Mouse (Mus musculus) mouse trophoblast stem cell (cell line): ENCODE data around the gene Map3k5.

Experiments used
- in situ Hi-C, 2 experiments: fragments of 300-500 bp; cut with MseI, MboI; formaldehyde crosslinking; loops; 2 replicates in 1 of 2; 3 replicates in 1 of 2; pipeline ENCODE4 v1.15.1; 2025

Map3k5 gene

DNA sequence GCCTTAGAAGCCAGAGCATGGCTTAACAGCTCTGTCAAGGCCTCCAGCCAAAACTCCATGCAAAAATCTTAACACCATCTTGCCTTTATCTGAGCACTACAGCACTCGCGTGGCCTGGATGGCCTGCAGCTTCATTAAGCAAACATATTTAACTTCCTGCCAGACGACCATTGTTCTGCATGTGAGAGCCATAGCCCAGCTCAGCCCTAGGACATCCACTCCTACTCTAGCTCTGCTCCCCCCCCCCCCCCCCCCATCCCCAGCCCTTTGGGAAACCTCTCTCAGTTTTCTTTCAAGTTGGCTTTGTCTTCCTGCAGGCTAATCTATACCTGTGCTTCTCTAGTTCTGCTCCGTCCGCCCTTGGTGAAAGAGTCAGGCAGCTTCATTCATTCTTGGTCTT, 67.7 kb downstream of the Map3k5 start:
- in situ Hi-C loops = no loop called here

DNA sequence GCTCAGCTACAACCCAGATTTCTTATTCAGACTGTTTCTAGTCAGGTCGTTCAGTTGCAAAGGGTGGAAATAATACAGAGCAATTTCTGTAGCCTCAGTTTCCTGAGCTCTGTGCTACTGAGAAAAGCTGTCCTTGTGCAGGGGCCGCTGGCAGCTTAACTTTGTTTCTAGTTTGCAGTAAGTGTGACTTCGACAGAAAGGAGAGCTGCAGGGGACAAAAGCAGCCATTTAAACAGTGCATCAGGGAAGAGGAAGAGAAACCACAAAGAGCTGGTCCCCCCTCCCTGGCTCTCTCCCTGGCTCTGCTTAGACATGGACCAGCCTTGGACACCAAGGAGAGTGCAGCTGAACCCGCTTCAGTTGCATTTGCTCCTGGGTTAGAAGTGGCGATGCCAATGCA, 68.7 kb downstream of the Map3k5 start:
- in situ Hi-C loops = no loop called here

DNA sequence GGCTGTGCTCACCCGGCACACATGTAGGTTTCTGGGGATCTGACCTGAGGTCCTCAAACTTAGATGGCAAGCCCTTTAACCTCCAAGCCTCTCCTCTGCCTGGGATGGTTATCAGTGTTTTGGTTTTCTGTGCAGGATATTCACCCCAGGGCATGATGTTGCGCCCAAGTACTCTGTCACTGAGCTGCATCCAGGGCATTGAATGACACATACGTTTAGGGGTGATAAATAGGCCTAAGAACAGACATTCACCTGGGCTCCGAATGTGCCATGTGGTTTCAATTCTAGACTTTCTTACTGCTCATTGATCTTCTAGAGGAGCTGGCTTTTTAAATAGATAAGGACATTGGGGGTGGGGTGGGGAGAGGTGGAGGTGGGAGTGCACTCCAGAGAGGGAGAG, 70.5 kb downstream of the Map3k5 start:
- in situ Hi-C loops = no loop called here

DNA sequence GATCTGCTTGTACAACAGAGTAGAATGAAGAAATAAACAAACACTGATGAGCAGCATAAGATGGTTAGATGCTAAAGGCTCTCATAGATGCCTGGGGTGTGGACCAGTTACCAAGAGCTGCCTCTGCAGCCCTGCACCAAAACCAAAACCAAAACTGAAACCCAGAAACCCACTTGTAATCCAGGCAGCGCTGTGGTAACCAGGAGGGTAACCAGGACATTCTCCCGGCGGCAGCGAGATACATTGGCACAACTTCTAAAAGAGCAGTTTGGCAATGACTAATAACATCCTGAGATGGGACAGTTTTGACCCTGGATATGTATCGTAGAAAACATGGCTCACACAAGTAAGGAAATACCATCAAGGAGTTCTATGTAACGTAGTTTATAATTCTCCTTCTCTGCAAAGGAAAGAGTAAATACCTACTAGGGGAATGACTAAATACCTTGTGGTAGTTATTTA, 71.2 kb downstream of the Map3k5 start:
- in situ Hi-C loops = no loop called here

DNA sequence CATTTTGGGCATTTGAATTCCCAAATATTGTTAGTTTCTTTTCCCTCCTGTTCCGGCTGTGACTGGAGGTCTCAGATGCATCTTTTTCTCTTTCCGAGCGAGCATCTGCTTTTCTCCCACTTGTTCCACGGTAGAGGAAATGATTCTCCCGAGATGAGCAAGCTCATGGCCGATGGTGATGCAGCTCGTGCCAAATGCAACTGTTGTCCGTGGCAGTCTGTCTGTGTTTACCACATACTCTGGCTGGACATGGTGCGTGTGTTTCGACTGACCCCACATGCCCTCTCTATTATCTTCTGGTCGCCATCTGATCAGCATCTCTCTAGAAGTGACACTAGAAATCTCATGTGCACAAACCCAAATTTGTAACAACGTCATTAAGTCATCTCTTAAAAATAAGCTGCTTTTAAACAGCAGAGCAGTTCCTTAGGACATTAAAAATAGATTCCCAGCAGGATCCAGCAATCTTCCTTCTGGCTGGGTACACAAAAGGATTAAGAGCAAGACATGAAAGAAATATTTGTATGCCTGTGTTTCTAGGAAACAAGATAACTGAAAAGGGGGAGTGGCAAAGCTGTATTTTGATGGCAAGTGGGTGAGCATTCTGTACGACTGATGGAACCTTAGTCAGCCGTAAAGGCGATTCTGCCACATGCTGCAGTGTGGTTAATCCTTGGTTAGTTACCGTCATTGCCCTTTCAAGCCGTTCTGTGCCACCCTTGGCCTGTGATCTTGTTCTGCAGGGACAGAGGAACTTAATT, 72.2 kb downstream of the Map3k5 start:
- in situ Hi-C loops = no loop called here

DNA sequence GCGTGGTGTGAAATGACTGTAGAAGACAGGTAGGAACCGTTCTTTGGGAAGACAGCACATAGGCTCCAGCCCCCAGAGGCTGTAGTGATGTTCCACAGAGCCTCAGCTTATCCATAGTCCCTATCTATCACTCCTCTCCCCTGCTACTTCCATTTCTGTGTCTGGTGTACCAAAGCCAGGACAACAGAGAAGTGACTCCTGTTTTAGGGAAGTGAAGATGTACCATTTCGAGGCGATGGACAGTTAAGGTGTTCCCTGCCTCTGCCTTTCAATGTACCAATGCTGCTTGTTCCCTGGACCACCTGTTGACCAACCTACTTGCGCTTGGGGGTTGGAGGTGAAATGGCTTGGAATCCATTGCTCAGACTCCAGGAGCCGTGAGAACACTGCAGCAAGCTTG, 75.0 kb downstream of the Map3k5 start:
- in situ Hi-C loops = no loop called here

DNA sequence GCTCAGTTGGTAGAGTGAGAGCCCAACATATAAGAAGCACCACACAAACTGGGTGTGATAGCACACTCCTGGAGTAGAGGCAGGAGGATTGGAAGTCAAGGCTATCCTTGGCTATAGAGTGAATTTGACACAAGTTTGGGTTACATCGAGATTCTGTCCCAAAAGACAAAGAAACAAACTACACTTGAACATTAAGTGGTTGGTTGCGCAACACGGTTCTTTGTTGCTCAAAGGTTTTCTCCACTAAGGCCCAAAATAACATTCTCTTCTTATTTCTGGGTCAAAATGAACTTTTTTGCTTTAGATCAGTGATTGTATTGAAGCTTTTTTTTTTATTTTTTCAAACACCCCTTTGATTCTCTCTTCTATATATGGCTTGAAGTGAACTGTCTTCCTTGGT, 75.7 kb downstream of the Map3k5 start:
- in situ Hi-C loops = no loop called here

DNA sequence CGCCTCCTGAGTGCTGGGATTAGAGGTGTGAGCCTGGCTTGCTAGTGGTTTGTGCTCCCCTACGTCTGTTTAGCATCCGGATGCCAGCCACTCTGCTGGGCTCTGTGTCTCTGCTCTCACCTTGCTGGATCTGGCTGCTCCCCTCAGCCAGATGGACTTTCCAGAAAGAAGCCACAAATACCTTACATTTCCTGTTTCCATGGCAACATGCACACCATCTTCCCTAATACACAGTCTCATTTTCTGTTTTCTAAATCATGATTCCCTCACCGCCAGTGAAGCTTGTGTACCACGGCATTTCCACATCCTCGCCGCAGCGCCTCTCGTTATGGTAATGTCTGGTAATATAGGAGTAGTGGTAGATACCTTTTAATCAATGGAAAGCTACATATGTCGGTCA, 84.1 kb downstream of the Map3k5 start:
- in situ Hi-C loops = no loop called here

DNA sequence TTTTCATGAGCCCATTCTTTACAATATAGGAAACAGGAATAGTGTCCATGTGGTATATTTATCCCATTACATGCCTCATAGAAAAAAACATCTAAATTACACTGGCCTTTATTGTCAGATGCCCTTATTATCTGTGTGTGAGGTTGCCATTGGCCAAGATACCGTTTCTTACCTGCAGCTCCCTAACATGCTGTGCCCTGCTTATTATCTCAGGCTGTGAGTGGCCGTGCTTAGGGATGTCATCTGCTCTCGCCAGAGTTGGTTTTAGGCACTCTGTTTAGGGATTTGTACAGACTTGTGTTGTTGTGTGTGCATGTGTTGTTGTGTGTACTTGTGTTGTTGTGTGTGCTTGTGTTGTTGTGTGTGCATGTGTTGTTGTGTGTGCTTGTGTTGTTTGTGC, 84.5 kb downstream of the Map3k5 start:
- in situ Hi-C loops = no loop called here

DNA sequence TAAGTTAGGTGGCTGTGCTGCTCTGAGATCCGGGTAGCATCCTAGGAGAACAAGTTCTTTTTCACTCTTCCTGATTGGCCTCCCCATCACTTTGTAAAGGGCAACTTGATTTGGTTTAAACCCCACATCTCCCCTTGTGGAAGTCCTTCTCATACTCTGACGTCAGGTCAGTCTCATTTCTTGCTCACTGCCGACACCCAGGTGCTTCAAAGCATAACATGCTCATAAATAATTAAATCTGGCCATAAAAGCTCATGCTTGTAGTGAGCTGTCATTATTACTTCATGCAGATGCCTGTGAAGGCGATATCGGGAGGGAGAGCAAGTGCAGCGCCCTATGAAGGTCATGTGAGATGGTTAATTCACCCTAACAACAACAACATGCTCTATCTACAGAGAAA, 87.0 kb downstream of the Map3k5 start:
- in situ Hi-C loops = no loop called here

DNA sequence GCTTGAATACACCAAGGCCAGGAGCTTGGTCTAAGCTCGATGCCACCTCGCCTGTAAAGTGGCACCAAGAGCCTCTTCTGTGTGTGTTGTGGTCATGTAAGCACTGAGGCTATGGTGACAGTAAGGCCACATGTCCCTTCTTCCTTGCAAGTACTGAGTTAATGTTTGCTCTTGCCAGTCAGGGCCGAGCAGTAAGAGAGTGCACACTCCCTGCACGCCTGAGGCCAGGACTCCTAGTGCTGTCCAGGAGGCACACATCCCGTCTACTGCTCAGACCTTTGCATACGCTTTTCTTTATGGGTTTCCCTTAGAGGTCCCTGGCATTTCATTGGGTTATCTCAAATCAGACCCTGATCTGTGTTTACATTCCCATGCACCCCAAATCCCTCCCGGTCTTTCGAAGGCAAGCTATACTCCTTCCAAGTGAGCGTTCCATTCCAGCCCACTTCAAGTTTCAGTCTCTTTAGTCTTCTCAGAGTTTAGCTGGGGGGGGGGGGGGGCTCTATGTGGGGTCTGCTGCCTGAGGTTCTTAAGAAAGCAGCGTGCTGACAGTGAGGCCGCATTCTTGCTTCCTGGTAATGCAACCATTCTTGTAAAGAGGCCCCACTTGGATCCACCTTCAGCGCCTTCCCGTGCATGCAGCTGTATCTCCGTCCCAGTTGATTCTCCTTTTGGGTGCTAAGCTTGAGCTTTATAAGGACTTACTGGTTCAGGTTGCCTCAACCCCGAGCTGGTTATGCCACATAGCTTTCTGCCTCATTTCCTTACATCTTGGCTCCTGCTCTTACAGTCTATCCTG, 87.6 kb downstream of the Map3k5 start:
- in situ Hi-C loops = no loop called here

DNA sequence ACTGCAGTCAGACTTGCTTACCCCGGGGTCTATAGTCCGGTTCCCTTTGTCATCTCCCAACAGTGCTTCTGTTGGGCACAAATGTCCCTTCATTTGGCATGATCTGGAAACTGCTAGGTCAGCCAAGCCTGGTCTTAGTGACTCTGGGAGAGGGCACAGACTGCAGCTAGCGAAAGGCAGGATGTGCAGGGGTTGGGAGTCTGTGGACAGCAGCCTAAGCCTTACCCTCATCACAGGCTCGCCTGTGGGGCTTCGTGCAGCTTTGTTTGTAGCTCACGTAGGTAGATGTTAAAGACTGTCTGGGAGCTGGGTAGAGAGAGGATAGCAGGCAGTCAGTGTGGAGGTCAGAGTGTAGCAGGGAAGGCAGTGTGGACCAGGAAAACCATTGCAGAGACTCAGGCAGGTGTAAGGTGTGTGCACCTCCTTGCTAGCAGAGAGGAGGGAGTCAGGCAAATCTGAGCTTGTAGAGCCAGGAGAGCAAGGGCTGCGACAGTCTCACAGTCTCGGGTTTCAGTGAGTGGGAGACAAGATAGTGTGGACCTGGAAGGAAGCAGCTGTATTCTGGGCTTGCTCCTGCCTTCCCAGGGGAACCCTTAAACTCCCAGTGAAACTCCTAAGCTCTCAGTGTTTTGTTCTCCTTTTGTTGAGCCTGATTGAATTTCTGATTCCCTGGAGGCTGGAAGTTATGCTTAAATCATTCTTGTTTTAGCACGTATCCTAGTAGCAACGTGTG, 88.5 kb downstream of the Map3k5 start:
- in situ Hi-C loops = no loop called here

DNA sequence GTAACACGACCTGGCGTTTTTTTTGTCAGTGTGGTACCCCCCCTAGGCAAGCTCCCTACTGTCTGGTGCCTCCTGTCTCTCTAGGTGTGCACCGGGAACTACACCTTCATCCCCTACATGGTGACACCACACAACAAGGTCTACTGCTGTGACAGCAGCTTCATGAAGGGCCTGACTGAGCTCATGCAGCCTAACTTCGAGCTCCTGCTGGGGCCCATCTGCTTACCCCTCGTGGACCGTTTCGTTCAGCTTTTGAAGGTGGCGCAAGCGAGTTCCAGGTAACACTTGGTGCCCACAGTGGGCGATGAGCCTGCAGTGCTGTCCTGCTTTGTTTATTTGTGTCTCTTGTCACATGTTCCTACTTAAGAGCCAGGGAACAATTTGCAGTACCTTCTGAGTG, 89.3 kb downstream of the Map3k5 start:
- in situ Hi-C loops = no loop called here

DNA sequence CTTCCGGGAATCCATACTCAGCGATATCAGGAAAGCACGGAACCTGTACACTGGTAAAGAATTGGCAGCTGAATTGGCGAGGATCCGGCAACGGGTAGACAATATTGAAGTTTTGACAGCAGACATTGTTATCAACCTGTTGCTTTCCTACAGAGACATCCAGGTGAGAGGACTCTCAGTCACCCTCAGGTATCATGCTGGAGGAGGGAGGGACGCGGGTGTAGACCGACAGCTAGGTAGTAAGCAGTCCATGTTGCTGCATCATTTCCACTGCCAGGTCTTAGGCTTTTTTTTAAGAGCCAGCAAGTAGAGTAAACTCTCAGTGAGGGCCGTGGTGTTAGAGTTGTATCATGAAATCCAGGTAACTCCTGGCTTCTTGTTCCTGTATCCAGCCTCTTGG, 90.6 kb downstream of the Map3k5 start:
- in situ Hi-C loops = no loop called here

DNA sequence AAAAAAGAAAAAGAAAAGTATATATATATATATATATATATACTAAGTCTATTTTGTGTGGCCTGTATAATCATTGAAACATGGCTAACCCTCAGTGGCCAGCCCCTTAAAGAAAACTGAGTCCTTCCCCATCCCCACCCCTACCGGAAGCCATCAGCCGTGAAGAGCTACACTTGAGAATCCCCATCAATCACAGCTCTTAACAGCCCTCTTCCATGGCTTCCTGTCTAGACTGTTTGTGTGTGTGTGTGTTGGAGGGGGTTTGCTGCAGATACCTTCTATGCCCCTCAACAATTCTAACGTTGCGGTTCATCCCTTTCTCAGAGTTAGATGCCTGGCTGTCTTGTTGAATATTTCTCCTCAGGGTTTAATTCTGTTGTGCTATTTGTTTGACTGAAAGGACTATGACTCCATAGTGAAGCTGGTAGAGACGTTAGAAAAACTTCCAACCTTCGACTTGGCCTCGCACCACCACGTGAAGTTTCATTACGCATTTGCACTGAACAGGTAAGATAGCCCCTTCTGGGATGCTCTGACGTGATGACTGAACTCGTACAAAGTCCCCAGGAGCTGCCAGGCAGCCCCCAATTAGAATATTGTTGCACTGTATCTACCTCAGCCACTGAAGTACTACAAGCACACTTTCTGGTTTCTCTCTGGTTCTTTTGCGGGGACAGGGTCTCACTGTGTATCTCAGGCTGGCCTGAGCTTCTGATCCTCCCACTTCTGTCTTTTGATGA, 91.7 kb downstream of the Map3k5 start:
- in situ Hi-C loops = no loop called here

DNA sequence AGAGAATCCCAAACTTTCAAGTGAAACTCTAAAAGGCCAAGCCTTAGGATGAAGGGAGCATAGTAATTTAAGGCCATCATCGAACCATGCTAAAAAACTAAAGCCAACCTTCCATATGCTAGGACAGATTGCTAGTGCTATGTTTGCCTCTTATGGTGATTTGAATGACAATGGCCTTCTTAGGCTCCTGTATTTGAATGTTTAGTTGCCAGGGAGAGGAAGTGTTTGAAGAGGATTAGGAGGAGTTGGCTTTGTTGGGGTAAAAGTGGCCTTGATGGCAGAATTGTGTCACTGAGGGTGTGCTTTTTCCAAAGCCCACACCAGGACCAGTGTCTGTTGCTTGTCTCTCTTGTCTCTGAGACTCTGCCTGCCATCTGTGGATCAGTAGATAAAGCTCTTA, 96.4 kb downstream of the Map3k5 start:
- in situ Hi-C loops = no loop called here

DNA sequence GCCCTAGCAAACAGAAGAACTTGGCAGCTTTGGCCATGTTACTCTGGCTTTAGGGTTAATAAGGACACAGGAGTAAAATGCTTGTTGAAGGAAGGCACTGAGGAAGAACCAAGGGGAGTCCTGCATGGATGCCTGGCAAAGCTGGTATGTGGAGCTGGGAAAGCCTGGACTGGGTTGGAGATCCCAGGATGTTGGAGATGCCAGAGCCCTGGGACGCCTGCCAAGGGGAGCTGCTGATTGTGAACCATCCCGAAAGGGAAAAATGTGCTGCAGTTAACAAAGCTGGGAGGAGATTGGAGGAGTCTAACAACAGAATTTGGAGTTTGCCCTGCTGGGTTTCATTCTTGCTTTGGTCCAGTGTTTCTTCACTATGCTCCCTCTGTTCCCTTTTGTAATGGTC, 97.7 kb downstream of the Map3k5 start:
- in situ Hi-C loops = no loop called here

DNA sequence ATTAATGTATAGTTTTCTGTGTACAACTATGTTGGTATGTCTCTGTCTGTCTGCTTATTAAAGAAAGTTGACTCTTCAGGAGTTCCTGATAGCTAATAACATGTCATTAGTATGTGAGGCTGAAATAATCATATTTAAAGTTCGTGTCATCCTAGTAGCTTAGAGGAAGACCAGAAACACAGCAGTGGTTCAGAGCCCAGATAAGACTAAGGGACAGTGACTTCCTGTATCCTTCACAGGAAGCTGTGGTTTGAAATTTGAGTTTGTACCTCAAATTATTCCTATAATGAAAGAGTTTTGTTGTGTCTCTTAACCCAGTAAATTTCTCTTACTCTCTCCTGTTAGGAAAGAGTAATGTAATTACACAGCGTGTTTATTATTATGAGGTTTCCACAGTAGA, 102.1 kb downstream of the Map3k5 start:
- in situ Hi-C loops = no loop called here

DNA sequence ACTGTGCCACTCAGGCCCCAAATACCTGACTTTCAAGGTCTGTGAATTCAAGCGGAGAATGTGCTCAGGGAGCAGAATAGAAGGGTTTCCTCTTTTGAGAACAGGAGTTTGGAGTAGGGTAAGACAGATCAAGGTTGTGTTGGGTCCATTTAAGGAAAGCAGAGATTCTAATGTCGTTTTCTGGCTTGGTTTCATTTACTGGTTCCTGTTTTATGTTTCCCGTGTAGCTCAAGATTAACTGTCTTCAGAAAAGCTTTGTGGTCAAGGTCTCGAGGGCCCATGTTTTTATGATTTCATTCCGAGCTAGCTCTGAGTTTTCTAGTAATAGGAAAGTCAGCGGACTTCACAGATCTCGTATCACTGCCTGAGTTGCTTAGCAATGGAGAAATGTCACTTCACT, 102.6 kb downstream of the Map3k5 start:
- in situ Hi-C loops = no loop called here

DNA sequence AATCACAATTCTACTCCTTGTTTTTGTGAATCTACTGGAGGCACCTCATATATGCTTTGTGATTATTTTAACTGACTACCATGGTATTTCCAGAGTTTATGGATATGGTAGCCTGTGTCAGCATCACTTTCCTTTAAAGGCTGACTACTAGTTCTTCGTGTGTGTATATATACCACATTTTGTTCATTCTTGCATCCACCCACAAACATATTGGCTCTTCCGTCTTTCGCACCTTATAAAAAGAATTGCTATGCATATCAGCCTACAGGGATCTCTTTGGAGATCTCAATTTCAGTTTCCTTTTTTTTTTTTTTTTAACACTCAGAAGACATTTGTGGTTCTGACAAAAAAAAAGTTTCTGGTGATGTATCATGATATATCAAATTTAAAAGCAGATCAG, 105.3 kb downstream of the Map3k5 start:
- in situ Hi-C loops = no loop called here

DNA sequence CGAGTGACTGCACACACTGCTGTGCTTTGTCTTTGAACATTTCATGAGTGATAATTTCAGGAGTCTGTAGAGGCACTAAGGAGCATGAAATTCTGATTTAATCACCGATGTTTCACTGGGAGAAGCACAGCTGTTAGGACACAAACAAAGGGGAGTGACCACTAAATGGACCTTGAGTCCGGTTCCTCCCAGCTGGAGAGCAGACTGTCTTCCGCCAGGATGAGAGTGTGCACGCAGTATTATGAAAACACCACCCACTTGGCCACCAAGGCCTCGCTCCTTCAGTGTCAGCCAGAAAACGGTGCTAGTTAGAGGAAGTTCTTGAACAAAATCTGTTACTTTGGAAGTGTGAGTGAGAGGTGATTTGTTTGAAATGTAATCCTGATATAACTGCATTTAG, 105.8 kb downstream of the Map3k5 start:
- in situ Hi-C loops = no loop called here

DNA sequence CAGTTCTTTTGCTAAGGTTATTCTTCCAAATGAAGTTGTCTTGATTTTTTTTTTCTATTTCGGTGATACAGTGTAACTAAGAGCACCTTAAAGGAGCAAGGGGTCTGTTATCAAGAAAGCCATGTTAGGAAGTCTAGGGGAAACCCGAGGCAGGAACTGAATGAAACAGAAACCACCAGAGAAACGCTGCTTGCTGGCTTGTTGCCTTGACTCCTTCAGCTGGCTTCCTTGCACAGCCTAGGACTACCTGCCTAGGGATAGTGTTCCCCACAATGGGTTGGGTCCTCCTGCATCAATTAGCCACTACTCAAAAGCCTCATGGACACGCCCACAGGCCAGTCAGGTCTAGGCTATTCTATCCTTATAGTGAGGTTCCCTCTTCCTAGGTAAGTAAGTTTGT, 106.4 kb downstream of the Map3k5 start:
- in situ Hi-C loops = no loop called here
